Mouse (Mus musculus) liver, embryonic 13.5 days (tissue): ENCODE measurements around the gene Ly6g6f. TPM values are rescaled to one million over a fixed set of nuclear protein-coding genes. Genes with fewer than 3 reads are reported as not detected.
"Not testable (repeated sequence)": the region's sequence is repeated elsewhere in the genome, so short reads cannot be mapped to it uniquely, and the experiment has no call there.

ENCODE experiments used
- ATAC-seq: fragments of 200-750 bp; cut with Nextera tagmentation; 2 replicates; pipeline ENCODE4 v1.8.0; 2017; ENCODE audit warnings: low read depth, mild to moderate bottlenecking, moderate number of reproducible peaks, moderate library complexity
- DNase-seq: peaks from one replicate; pipeline ENCODE4 v3.0.0; 2022
- H3K27ac ChIP-seq: fragments of 300-500 bp; sonication (generic); 2 replicates; pipeline ENCODE4 v1.5.1; 2015; ENCODE audit warnings: moderate library complexity, mild to moderate bottlenecking, inconsistent platforms
- H3K27me3 ChIP-seq: fragments of 300-500 bp; sonication (generic); 2 replicates; pipeline ENCODE4 v1.6.1; 2015; ENCODE audit warnings: mild to moderate bottlenecking, inconsistent platforms
- H3K36me3 ChIP-seq: fragments of 300-500 bp; sonication (generic); 2 replicates; pipeline ENCODE4 v1.6.1; 2015; ENCODE audit warnings: mild to moderate bottlenecking, inconsistent platforms
- H3K4me1 ChIP-seq: fragments of 300-500 bp; sonication (generic); replicated peaks from 2 replicates; pipeline ENCODE4 v1.6.1; 2015; ENCODE audit warnings: inconsistent platforms
- H3K4me2 ChIP-seq: fragments of 300-500 bp; sonication (generic); 2 replicates; pipeline ENCODE4 v1.6.1; 2015; ENCODE audit warnings: inconsistent platforms, mild to moderate bottlenecking, moderate library complexity
- H3K4me3 ChIP-seq: fragments of 300-500 bp; sonication (generic); replicated peaks from 2 replicates; pipeline ENCODE4 v1.5.1; 2015; ENCODE audit warnings: mild to moderate bottlenecking, inconsistent platforms
- H3K9ac ChIP-seq: fragments of 300-500 bp; sonication (generic); 2 replicates; pipeline ENCODE4 v1.6.1; 2015; ENCODE audit warnings: mild to moderate bottlenecking, inconsistent platforms
- H3K9me3 ChIP-seq: fragments of 300-500 bp; sonication (generic); replicated peaks from 2 replicates; pipeline ENCODE4 v1.6.1; 2016; ENCODE audit warnings: inconsistent platforms
- WGBS: fragments of 180-500 bp; shearing (Covaris S2); methylation state at CpG from one replicate; pipeline ENCODE4 v1.1.7; 2015; ENCODE audit not compliant: insufficient replicate concordance; 5-methylcytosine and 5-hydroxymethylcytosine counted together
- polyA plus RNA-seq: library from polyadenylated mRNA; unstranded; fragments of >200 nt; fragmentation: Nextera tagmentation; extraction: Ambion mirVana; gene quantifications from 2 replicates; pipeline ENCODE4 v1.2.1, GENCODE M21; 2015

The Ly6g6f gene
- polyA plus RNA-seq, 1 experiment from 2014 or later, result 7.2 TPM

GRCm38 (mm10) chr17:35039121-35039873, 46.1 kb downstream of the Ly6g6f start:
- H3K9ac ChIP-seq, result no peak overlapping the region
- H3K4me3 ChIP-seq, result no peak overlapping the region
- no peaks in the 10 kb centered on the region for H3K27me3 ChIP-seq
- H3K27ac ChIP-seq, result no peak overlapping the region
- DNase-seq (no peak), ATAC-seq (no peak)
- H3K36me3 ChIP-seq, result no peaks in the 10 kb centered on the region
- H3K4me2 ChIP-seq, result no peak overlapping the region
- H3K9me3 ChIP-seq, result no peaks in the 10 kb centered on the region
- peaks cover 45% of the 10 kb centered on the region for H3K4me1 ChIP-seq
- 80% methylated on average over 11 of the region's 11 CpGs for WGBS

- 62% methylated on average over 6 of the region's 6 CpGs for WGBS
- H3K36me3 ChIP-seq, result no peaks in the 10 kb centered on the region
- H3K4me1 ChIP-seq, result peaks cover 42% of the 10 kb centered on the region
- no peak overlapping the region; the same call in 1 of the 2 replicates for H3K9ac ChIP-seq
- H3K27ac ChIP-seq, result no peak overlapping the region; the same call in 1 of the 2 replicates
- H3K4me3 ChIP-seq, result no peak overlapping the region
- no peak for ATAC-seq
- no peaks in the 10 kb centered on the region for H3K9me3 ChIP-seq
- H3K4me2 ChIP-seq, result no peak overlapping the region
- DNase-seq, result no peak
- H3K27me3 ChIP-seq, result no peaks in the 10 kb centered on the region
These were observed 50.5 kb downstream of the Ly6g6f start for GRCm38 (mm10) chr17:35034896-35035295.

DNA sequence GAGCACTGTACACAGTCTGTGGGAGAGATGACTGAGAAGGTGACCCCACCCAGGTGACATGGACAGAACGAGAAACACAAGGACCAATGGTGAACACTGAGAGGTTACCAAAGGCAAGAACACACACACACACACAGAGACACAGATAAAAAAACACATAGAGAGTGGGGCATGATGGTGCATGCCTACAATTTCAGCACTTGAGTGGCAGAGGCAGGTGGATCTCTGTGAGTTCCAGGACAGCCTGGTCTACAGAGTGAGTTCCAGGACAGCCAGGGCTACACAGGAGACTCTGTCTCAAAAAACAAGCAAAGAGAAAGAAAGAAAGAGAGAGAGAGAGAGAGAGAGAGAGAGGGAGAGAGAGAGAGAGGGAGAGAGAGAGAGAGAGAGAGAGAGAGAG, 51.7 kb downstream of the Ly6g6f start:
- H3K4me3 ChIP-seq, ATAC-seq, H3K9ac ChIP-seq, DNase-seq, H3K27me3 ChIP-seq, H3K9me3 ChIP-seq, H3K27ac ChIP-seq, H3K4me2 ChIP-seq, H3K36me3 ChIP-seq: not testable (repeated sequence)
- peaks cover 45% of the 10 kb centered on the region for H3K4me1 ChIP-seq
- WGBS, result 62% methylated on average over 1 of the region's 1 CpGs

DNA sequence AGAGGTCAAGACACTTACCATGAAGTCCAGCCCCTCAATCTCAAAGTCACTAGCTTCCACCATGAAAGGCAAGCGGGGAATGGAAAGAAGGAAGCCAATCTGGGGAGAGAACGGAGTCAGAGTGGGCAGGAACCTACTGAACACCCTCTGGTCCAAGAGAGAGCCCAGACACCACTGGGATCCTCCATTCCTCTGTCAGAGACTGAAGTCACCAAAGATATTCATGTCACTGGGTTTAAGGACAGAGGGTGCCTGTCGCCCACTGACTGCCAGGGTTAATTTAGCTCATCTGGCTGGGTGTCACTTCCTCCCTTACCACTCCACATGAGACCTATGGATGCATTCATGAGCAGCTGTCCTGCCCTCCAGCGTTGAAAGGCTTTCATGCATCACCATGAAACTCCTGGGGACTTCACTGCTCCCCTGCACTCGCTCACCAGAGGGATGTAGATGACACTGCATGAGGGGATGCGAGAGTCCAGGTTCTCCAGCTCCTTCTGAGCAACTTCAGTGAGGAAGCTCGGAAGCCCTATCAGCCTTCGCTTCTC, 53.0 kb downstream of the Ly6g6f start:
- Histone ChIP-seq H3K9ac (no peak overlapping the region), H3K27me3 (no peaks in the 10 kb centered on the region), H3K9me3 (no peaks in the 10 kb centered on the region), H3K36me3 (no peaks in the 10 kb centered on the region), H3K27ac (no peak overlapping the region), H3K4me1 (peaks cover 58% of the 10 kb centered on the region), H3K4me3 (no peak overlapping the region), H3K4me2 (no peak overlapping the region)
- DNase-seq, result no peak
- 63% methylated on average over 8 of the region's 8 CpGs for WGBS
- ATAC-seq, result no peak

DNA sequence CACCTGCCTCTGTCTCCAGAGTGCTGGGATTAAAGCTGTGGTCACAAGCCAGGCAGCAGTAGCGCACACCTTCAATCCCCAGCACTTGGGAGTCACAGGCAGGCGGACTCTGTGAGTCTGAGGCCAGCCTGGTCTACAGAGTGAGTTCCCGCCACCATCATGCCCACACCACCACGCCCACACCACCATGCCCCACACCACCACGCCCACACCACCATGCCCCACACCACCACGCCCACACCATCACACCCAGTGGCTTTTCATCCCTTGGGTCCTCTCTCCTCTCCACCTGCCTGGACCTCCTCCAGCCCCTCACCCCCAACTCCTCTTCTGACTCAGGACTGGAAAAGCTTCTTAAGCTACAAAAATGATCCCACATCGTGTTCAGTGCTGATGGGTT, 53.5 kb downstream of the Ly6g6f start:
- H3K4me1 ChIP-seq, result peaks cover 61% of the 10 kb centered on the region
- H3K4me3 ChIP-seq, result no peak overlapping the region
- whole genome bisulfite sequencing, result 54% methylated on average over 7 of the region's 7 CpGs
- ATAC-seq (no peak), DNase-seq (no peak)
- no peak overlapping the region for H3K9ac ChIP-seq
- no peaks in the 10 kb centered on the region for H3K36me3 ChIP-seq
- H3K27me3 ChIP-seq, result no peaks in the 10 kb centered on the region
- no peak overlapping the region for H3K4me2 ChIP-seq
- H3K9me3 ChIP-seq, result no peaks in the 10 kb centered on the region
- no peak overlapping the region for H3K27ac ChIP-seq

DNA sequence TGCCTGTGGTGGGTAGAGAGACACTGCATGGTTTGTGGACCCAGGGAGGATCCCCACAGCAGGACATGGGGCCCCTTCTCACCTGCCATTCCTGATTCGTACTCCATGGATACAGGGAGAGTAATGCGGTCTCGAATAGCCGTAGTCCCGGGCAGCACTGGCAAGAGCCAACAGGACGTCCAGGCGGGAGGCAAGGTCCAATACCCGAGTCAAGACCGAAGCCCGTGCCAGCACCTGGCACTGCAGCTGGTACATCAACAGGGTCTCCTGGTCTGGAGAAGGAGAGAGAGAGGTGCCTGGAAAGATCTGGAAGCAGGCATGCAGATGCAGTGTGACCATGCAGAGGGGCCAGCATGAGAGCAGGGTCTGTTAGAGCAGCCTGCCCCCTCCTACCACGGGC, 54.1 kb downstream of the Ly6g6f start:
- no peak overlapping the region for H3K4me2 ChIP-seq
- H3K27ac ChIP-seq, result no peak overlapping the region
- 82% methylated on average over 11 of the region's 11 CpGs for WGBS
- DNase-seq, result no peak
- no peak overlapping the region for H3K9ac ChIP-seq
- no peaks in the 10 kb centered on the region for H3K9me3 ChIP-seq
- H3K36me3 ChIP-seq, result no peaks in the 10 kb centered on the region
- peaks cover 62% of the 10 kb centered on the region for H3K4me1 ChIP-seq
- no peak for ATAC-seq
- H3K27me3 ChIP-seq, result no peaks in the 10 kb centered on the region
- H3K4me3 ChIP-seq, result no peak overlapping the region

Other genes starting within 250 kb of the Ly6g6f start
- gene Stk19, start 248.7 kb downstream of the Ly6g6f start, polyA plus RNA-seq, result 19.9 and 20.2 TPM in 2 replicates
- 28.6 and 30.9 TPM in 2 replicates for gene Dxo, start 248.6 kb downstream of the Ly6g6f start, polyA plus RNA-seq
- gene Skiv2l, start 235.4 kb downstream of the Ly6g6f start, polyA plus RNA-seq, result 24.0 and 26.1 TPM in 2 replicates
- 60.1 and 65.1 TPM in 2 replicates for gene Nelfe, start 235.2 kb downstream of the Ly6g6f start, polyA plus RNA-seq
- 118 and 133 TPM in 2 replicates for gene Cfb, start 223.1 kb downstream of the Ly6g6f start, polyA plus RNA-seq
- 0.54 and 0.80 TPM in 2 replicates for gene Zbtb12, start 206.1 kb downstream of the Ly6g6f start, polyA plus RNA-seq
- gene Gm20547, start 203.6 kb downstream of the Ly6g6f start, polyA plus RNA-seq, result 0.17 TPM in 1 of 2 replicates, not detected in the other
- gene C2, start 187.3 kb downstream of the Ly6g6f start, polyA plus RNA-seq, result 11.1 and 11.7 TPM in 2 replicates
- 16.8 and 17.7 TPM in 2 replicates for gene Ehmt2, start 187.1 kb downstream of the Ly6g6f start, polyA plus RNA-seq
- gene Slc44a4, start 171.1 kb downstream of the Ly6g6f start, polyA plus RNA-seq, result 1.5 TPM in 2 replicates
- 14.2 and 15.2 TPM in 2 replicates for gene Neu1, start 154.4 kb downstream of the Ly6g6f start, polyA plus RNA-seq
- 0.07 and 0.15 TPM in 2 replicates for gene Hspa1b, start 126.4 kb downstream of the Ly6g6f start, polyA plus RNA-seq
- gene Gm20481, start 115.7 kb downstream of the Ly6g6f start, polyA plus RNA-seq, result not detected in 2 replicates
- 2.1 and 2.3 TPM in 2 replicates for gene Hspa1a, start 113.5 kb downstream of the Ly6g6f start, polyA plus RNA-seq
- 0.10 and 0.34 TPM in 2 replicates for gene Hspa1l, start 112.9 kb downstream of the Ly6g6f start, polyA plus RNA-seq
- gene Lsm2, start 103.7 kb downstream of the Ly6g6f start, polyA plus RNA-seq, result 163 and 178 TPM in 2 replicates
- 110 and 112 TPM in 2 replicates for gene Vars, start 84.6 kb downstream of the Ly6g6f start, polyA plus RNA-seq
- gene Vwa7, start 69.0 kb downstream of the Ly6g6f start, polyA plus RNA-seq, result 0.08 TPM in 2 replicates
- 2.5 and 2.8 TPM in 2 replicates for gene Sapcd1, start 57.6 kb downstream of the Ly6g6f start, polyA plus RNA-seq
- 3.2 and 3.4 TPM in 2 replicates for gene Msh5, start 38.9 kb downstream of the Ly6g6f start, polyA plus RNA-seq
- 141 and 147 TPM in 2 replicates for gene Clic1, start 35.6 kb downstream of the Ly6g6f start, polyA plus RNA-seq
- gene Ddah2, start 26.6 kb downstream of the Ly6g6f start, polyA plus RNA-seq, result 28.9 and 30.6 TPM in 2 replicates
- gene Ly6g6c, start 20.2 kb downstream of the Ly6g6f start, polyA plus RNA-seq, result 0.25 and 0.31 TPM in 2 replicates
- 4.1 and 5.2 TPM in 2 replicates for gene Mpig6b, start 19.4 kb downstream of the Ly6g6f start, polyA plus RNA-seq
- 0.13 and 0.23 TPM in 2 replicates for gene Ly6g6e, start 8.7 kb downstream of the Ly6g6f start, polyA plus RNA-seq
- gene Ly6g6d, start 7.5 kb downstream of the Ly6g6f start, polyA plus RNA-seq, result 0.35 and 0.47 TPM in 2 replicates
- gene Abhd16a, start 3.7 kb upstream of the Ly6g6f start, polyA plus RNA-seq, result 51.0 and 54.9 TPM in 2 replicates
- not detected in 2 replicates for gene Ly6g5c, start 22.7 kb upstream of the Ly6g6f start, polyA plus RNA-seq
- gene Ly6g5b, start 29.8 kb upstream of the Ly6g6f start, polyA plus RNA-seq, result 0.21 and 0.28 TPM in 2 replicates
- 14.1 and 14.8 TPM in 2 replicates for gene Gpank1, start 35.8 kb upstream of the Ly6g6f start, polyA plus RNA-seq
- gene Csnk2b, start 36.4 kb upstream of the Ly6g6f start, polyA plus RNA-seq, result 176 and 182 TPM in 2 replicates
- 3.1 and 3.6 TPM in 2 replicates for gene D17H6S53E, start 40.8 kb upstream of the Ly6g6f start, polyA plus RNA-seq
- gene Apom, start 46.4 kb upstream of the Ly6g6f start, polyA plus RNA-seq, result 553 and 573 TPM in 2 replicates
- 22.4 and 27.4 TPM in 2 replicates for gene Bag6, start 49.6 kb upstream of the Ly6g6f start, polyA plus RNA-seq
- gene Prrc2a, start 79.3 kb upstream of the Ly6g6f start, polyA plus RNA-seq, result 45.1 and 51.5 TPM in 2 replicates
- 17.4 and 18.5 TPM in 2 replicates for gene Aif1, start 90.5 kb upstream of the Ly6g6f start, polyA plus RNA-seq
- gene Lst1, start 102.8 kb upstream of the Ly6g6f start, polyA plus RNA-seq, result 21.6 and 29.0 TPM in 2 replicates
- gene Ltb, start 108.8 kb upstream of the Ly6g6f start, polyA plus RNA-seq, result 0.53 and 0.80 TPM in 2 replicates
- 0.25 and 0.35 TPM in 2 replicates for gene Tnf, start 116.4 kb upstream of the Ly6g6f start, polyA plus RNA-seq
- 0.07 and 0.10 TPM in 2 replicates for gene Lta, start 119.7 kb upstream of the Ly6g6f start, polyA plus RNA-seq
- gene Gm16181, start 135.2 kb upstream of the Ly6g6f start, polyA plus RNA-seq, result 0.36 TPM in 1 of 2 replicates, not detected in the other
- 0.76 and 1.3 TPM in 2 replicates for gene Atp6v1g2, start 148.1 kb upstream of the Ly6g6f start, polyA plus RNA-seq
- gene Nfkbil1, start 150.2 kb upstream of the Ly6g6f start, polyA plus RNA-seq, result 3.9 and 4.4 TPM in 2 replicates
- gene Ddx39b, start 156.1 kb upstream of the Ly6g6f start, polyA plus RNA-seq, result 208 and 220 TPM in 2 replicates
- 74.5 and 77.7 TPM in 2 replicates for gene H2-D1, start 177.1 kb upstream of the Ly6g6f start, polyA plus RNA-seq
- 1.0 and 1.4 TPM in 2 replicates for gene H2-Q1, start 234.8 kb upstream of the Ly6g6f start, polyA plus RNA-seq